Mouse (Mus musculus): ENCODE results near the gene Ap1m1. TPM values are rescaled to one million over a fixed set of nuclear protein-coding genes. Genes with fewer than 3 reads are reported as not detected.

The Ap1m1 gene
- polyA plus RNA-seq, 1 experiment, result 72.6 TPM

GRCm38 (mm10) chr8:72257902-72258238, 18.1 kb downstream of the Ap1m1 start:
- H3K4me3 ChIP-seq (ENCODE audit: insufficient read depth, low read depth, low read length), result no peak overlapping the region
- no peak overlapping the region for H3K27ac ChIP-seq (ENCODE audit: insufficient read depth, low read depth, low read length)
- no peaks in the 10 kb centered on the region for H3K27me3 ChIP-seq (replicated peaks; ENCODE audit: control insufficient read depth, insufficient read depth, low read length)
- DNase-seq, result no peak
- 0 out of 2 replicates have a peak, but pooled peaks cover 3% of the 10 kb centered on the region for H3K4me1 ChIP-seq (ENCODE audit: control insufficient read depth, insufficient read depth, low read length)
- WGBS, result 88% methylated on average over 1 of the region's 1 CpGs
- H3K36me3 ChIP-seq (ENCODE audit: control insufficient read depth, insufficient read depth, low read length), result no peaks in the 10 kb centered on the region
- TF ChIP-seq POLR2A (IDR thresholded peaks at IDR 0.05; ENCODE audit: low read depth, low read length), result no peak
- TF ChIP-seq CTCF (conservative IDR thresholded peaks at IDR 0.05; ENCODE audit: insufficient read depth, insufficient read length, low read depth, low read length), result no peak

- no peaks in the 10 kb centered on the region for H3K36me3 ChIP-seq (ENCODE audit: control insufficient read depth, insufficient read depth, low read length)
- no peaks in the 10 kb centered on the region for H3K27me3 ChIP-seq (replicated peaks; ENCODE audit: control insufficient read depth, insufficient read depth, low read length)
- TF ChIP-seq CTCF (conservative IDR thresholded peaks at IDR 0.05; ENCODE audit: insufficient read depth, insufficient read length, low read depth, low read length) (no peak), POLR2A (IDR thresholded peaks at IDR 0.05; ENCODE audit: low read depth, low read length) (no peak)
- WGBS, result 49% methylated on average over 2 of the region's 2 CpGs
- DNase-seq, result no peak
- H3K27ac ChIP-seq (ENCODE audit: insufficient read depth, low read depth, low read length), result no peak overlapping the region
- H3K4me1 ChIP-seq (ENCODE audit: control insufficient read depth, insufficient read depth, low read length), result 0 out of 2 replicates have a peak, but pooled peaks cover 3% of the 10 kb centered on the region
- H3K4me3 ChIP-seq (ENCODE audit: insufficient read depth, low read depth, low read length), result no peak overlapping the region
Measured at GRCm38 (mm10) chr8:72259862-72260261, 20.0 kb downstream of the Ap1m1 start.

- DNase-seq, result no peak
Measured at GRCm38 (mm10) chr8:72260585-72260984, 20.8 kb downstream of the Ap1m1 start.

GRCm38 (mm10) chr8:72261019-72261418, 21.2 kb downstream of the Ap1m1 start:
- H3K4me1 ChIP-seq (ENCODE audit: control insufficient read depth, insufficient read depth, low read length), result 0 out of 2 replicates have a peak, but pooled peaks cover 3% of the 10 kb centered on the region
- H3K27ac ChIP-seq (ENCODE audit: insufficient read depth, low read depth, low read length), result no peak overlapping the region
- H3K27me3 ChIP-seq (replicated peaks; ENCODE audit: control insufficient read depth, insufficient read depth, low read length), result no peaks in the 10 kb centered on the region
- peak; percentile 72 for DNase-seq
- WGBS, result 30% methylated on average over 2 of the region's 2 CpGs
- no peak overlapping the region for H3K4me3 ChIP-seq (ENCODE audit: insufficient read depth, low read depth, low read length)
- TF ChIP-seq POLR2A (IDR thresholded peaks at IDR 0.05; ENCODE audit: low read depth, low read length), result no peak
- peak; percentile 64 for TF ChIP-seq CTCF (conservative IDR thresholded peaks at IDR 0.05; ENCODE audit: insufficient read depth, insufficient read length, low read depth, low read length)
- no peaks in the 10 kb centered on the region for H3K36me3 ChIP-seq (ENCODE audit: control insufficient read depth, insufficient read depth, low read length)

More at GRCm38 (mm10) chr8:72260585-72260984, 20.8 kb downstream of the Ap1m1 start:
- no peaks in the 10 kb centered on the region for H3K36me3 ChIP-seq (ENCODE audit: control insufficient read depth, insufficient read depth, low read length)
- TF ChIP-seq POLR2A (IDR thresholded peaks at IDR 0.05; ENCODE audit: low read depth, low read length) (no peak), CTCF (conservative IDR thresholded peaks at IDR 0.05; ENCODE audit: insufficient read depth, insufficient read length, low read depth, low read length) (no peak)
- H3K27me3 ChIP-seq (replicated peaks; ENCODE audit: control insufficient read depth, insufficient read depth, low read length), result no peaks in the 10 kb centered on the region
- 56% methylated on average over 4 of the region's 4 CpGs for WGBS
- H3K27ac ChIP-seq (ENCODE audit: insufficient read depth, low read depth, low read length), result no peak overlapping the region
- no peak overlapping the region for H3K4me3 ChIP-seq (ENCODE audit: insufficient read depth, low read depth, low read length)
- 0 out of 2 replicates have a peak, but pooled peaks cover 3% of the 10 kb centered on the region for H3K4me1 ChIP-seq (ENCODE audit: control insufficient read depth, insufficient read depth, low read length)

- TF ChIP-seq CTCF (conservative IDR thresholded peaks at IDR 0.05; ENCODE audit: insufficient read depth, insufficient read length, low read depth, low read length) (no peak), POLR2A (IDR thresholded peaks at IDR 0.05; ENCODE audit: low read depth, low read length) (no peak)
- Histone ChIP-seq H3K36me3 (ENCODE audit: control insufficient read depth, insufficient read depth, low read length) (no peaks in the 10 kb centered on the region), H3K27ac (ENCODE audit: insufficient read depth, low read depth, low read length) (no peak overlapping the region), H3K4me3 (ENCODE audit: insufficient read depth, low read depth, low read length) (no peak overlapping the region), H3K27me3 (replicated peaks; ENCODE audit: control insufficient read depth, insufficient read depth, low read length) (no peaks in the 10 kb centered on the region), H3K4me1 (ENCODE audit: control insufficient read depth, insufficient read depth, low read length) (0 out of 2 replicates have a peak, but pooled peaks cover 3% of the 10 kb centered on the region)
- no peak for DNase-seq
Measured at GRCm38 (mm10) chr8:72261431-72261830, 21.6 kb downstream of the Ap1m1 start.

- no peak overlapping the region for H3K4me3 ChIP-seq (ENCODE audit: insufficient read depth, low read depth, low read length)
- H3K4me1 ChIP-seq (ENCODE audit: control insufficient read depth, insufficient read depth, low read length), result 0 out of 2 replicates have a peak, but pooled peaks cover 3% of the 10 kb centered on the region
- no peak for TF ChIP-seq POLR2A (IDR thresholded peaks at IDR 0.05; ENCODE audit: low read depth, low read length)
- TF ChIP-seq CTCF (conservative IDR thresholded peaks at IDR 0.05; ENCODE audit: insufficient read depth, insufficient read length, low read depth, low read length), result peak; percentile 46
- WGBS, result 61% methylated on average over 5 of the region's 5 CpGs
- no peak overlapping the region for H3K27ac ChIP-seq (ENCODE audit: insufficient read depth, low read depth, low read length)
- no peaks in the 10 kb centered on the region for H3K27me3 ChIP-seq (replicated peaks; ENCODE audit: control insufficient read depth, insufficient read depth, low read length)
- DNase-seq, result peak; percentile 46
- H3K36me3 ChIP-seq (ENCODE audit: control insufficient read depth, insufficient read depth, low read length), result no peaks in the 10 kb centered on the region
Measured at GRCm38 (mm10) chr8:72261872-72262271, 22.1 kb downstream of the Ap1m1 start.

- WGBS, result 76% methylated on average over 2 of the region's 2 CpGs
- Histone ChIP-seq H3K27me3 (replicated peaks; ENCODE audit: control insufficient read depth, insufficient read depth, low read length) (no peaks in the 10 kb centered on the region), H3K4me3 (ENCODE audit: insufficient read depth, low read depth, low read length) (no peak overlapping the region), H3K27ac (ENCODE audit: insufficient read depth, low read depth, low read length) (no peak overlapping the region), H3K4me1 (ENCODE audit: control insufficient read depth, insufficient read depth, low read length) (0 out of 2 replicates have a peak, but pooled peaks cover 3% of the 10 kb centered on the region), H3K36me3 (ENCODE audit: control insufficient read depth, insufficient read depth, low read length) (no peaks in the 10 kb centered on the region)
- no peak for DNase-seq
- TF ChIP-seq POLR2A (IDR thresholded peaks at IDR 0.05; ENCODE audit: low read depth, low read length) (no peak), CTCF (conservative IDR thresholded peaks at IDR 0.05; ENCODE audit: insufficient read depth, insufficient read length, low read depth, low read length) (no peak)
Measured at GRCm38 (mm10) chr8:72262756-72263155, 22.9 kb downstream of the Ap1m1 start.

All from kidney, adult 2 months (tissue).